Mouse (Mus musculus) stomach, postnatal 0 days (tissue): ENCODE results near the gene Ppp4r4.

Experiments used
- CTCF ChIP-seq: IDR thresholded peaks from 2 replicates; pipeline ENCODE4 v1.5.1; 2016; ENCODE audit warnings: antibody characterized with exemption, low read depth, mild to moderate bottlenecking, moderate library complexity
- EP300 ChIP-seq: optimal IDR thresholded peaks from 2 replicates; pipeline ENCODE3; 2016; ENCODE audit warnings: antibody characterized with exemption

- TF ChIP-seq CTCF, result no peak
- TF ChIP-seq EP300, result no peak
Measured at GRCm38 (mm10) chr12:103518640-103519039, 13.4 kb upstream of the Ppp4r4 start.
